Mouse (Mus musculus): ENCODE measurements around the gene Efcab14. TPM values are rescaled to one million over a fixed set of nuclear protein-coding genes. Genes with fewer than 3 reads are reported as not detected.

Gene Efcab14
- total and polyA plus RNA-seq, 3 experiments: 12.9 to 23.0 (median 13.5) TPM

GRCm38 (mm10) chr4:115731588-115732222 lies 5.8 kb upstream of the Efcab14 start:
- H3K27ac ChIP-seq (ENCODE audit: insufficient read depth, low read depth): no peak overlapping the region
- dilution Hi-C loops (cut with MboI; ENCODE audit: extremely low pct_ligation_motif_present, extremely low pct_unique_long_range_greater_than_20kb, low sequenced_read_pairs) (no loop called here), in situ Hi-C loops (cut with MboI; ENCODE audit: low pct_ligation_motif_present, low pct_unique_long_range_greater_than_20kb, low sequenced_read_pairs) (loop anchor here (10.0 kb wide), 2 partner anchors 163 to 223 kb away; partner anchors contain the start of gene 6430628N08Rik)
- no peaks in the 10 kb centered on the region for H3K9me3 ChIP-seq (replicated peaks; ENCODE audit: low read length)
- TF ChIP-seq MEF2A (IDR thresholded peaks at IDR 0.05; ENCODE audit: borderline replicate concordance, low read depth, low read length) (no peak), SMC3 (IDR thresholded peaks at IDR 0.05; ENCODE audit: low read depth, low read length) (peak; percentile 88), ZC3H11A (IDR thresholded peaks at IDR 0.05; ENCODE audit: low read depth, low read length) (peak; percentile 33; the same call in 1 of the 2 replicates), NELFE (IDR thresholded peaks at IDR 0.05; ENCODE audit: low read depth, low read length) (peak; percentile 35; the same call in 1 of the 2 replicates), RAD21 (IDR thresholded peaks at IDR 0.05; ENCODE audit: low read depth, low read length) (peak; percentile 93), BHLHE40 (IDR thresholded peaks at IDR 0.05; ENCODE audit: low read depth, low read length) (no peak), CTCF (conservative IDR thresholded peaks at IDR 0.05 in 1 of 2, IDR thresholded peaks at IDR 0.05 in 1 of 2; ENCODE audit: low read depth in 2 of 2, low read length in 2 of 2) (peak; percentile 70 to 91), SIN3A (IDR thresholded peaks at IDR 0.05; ENCODE audit: low read length) (no peak)
- no peak overlapping the region for H3K4me3 ChIP-seq (replicated peaks in 1 of 3; ENCODE audit: low read depth in 2 of 3, low read length in 2 of 3, poor library complexity in 1 of 3)
- peak; percentile 67 for DNase-seq (ENCODE audit: extremely low read depth)
- peaks cover 46% of the 10 kb centered on the region for H3K27me3 ChIP-seq (replicated peaks)
- no peak overlapping the region for H3K9ac ChIP-seq (ENCODE audit: insufficient read depth, low read depth)
- no peaks in the 10 kb centered on the region for H3K79me2 ChIP-seq (replicated peaks; ENCODE audit: control insufficient read depth, extremely low read depth, insufficient read depth, poor library complexity, severe bottlenecking)
- H3K36me3 ChIP-seq (replicated peaks in 1 of 2; ENCODE audit: control insufficient read depth in 1 of 2, insufficient read depth in 1 of 2, low read length in 1 of 2): no peaks in the 10 kb centered on the region
- H3K4me2 ChIP-seq (ENCODE audit: insufficient read depth, low read depth, poor library complexity, severe bottlenecking): no peak overlapping the region
- H3K4me1 ChIP-seq (ENCODE audit: control insufficient read depth in 1 of 2, insufficient read depth in 2 of 2): peaks cover 0 to 3% of the 10 kb centered on the region in 2 experiments; a peak in 1 of 4 replicates

GRCm38 (mm10) chr4:115732223-115732818 lies 5.2 kb upstream of the Efcab14 start:
- Histone ChIP-seq H3K27ac (ENCODE audit: insufficient read depth, low read depth) (no peak overlapping the region), H3K27me3 (replicated peaks) (peaks cover 40% of the 10 kb centered on the region), H3K36me3 (replicated peaks in 1 of 2; ENCODE audit: control insufficient read depth in 1 of 2, insufficient read depth in 1 of 2, low read length in 1 of 2) (no peaks in the 10 kb centered on the region), H3K4me3 (replicated peaks in 1 of 3; ENCODE audit: low read depth in 2 of 3, low read length in 2 of 3, poor library complexity in 1 of 3) (no peak overlapping the region), H3K4me2 (ENCODE audit: insufficient read depth, low read depth, poor library complexity, severe bottlenecking) (no peak overlapping the region), H3K9ac (ENCODE audit: insufficient read depth, low read depth) (no peak overlapping the region), H3K9me3 (replicated peaks; ENCODE audit: low read length) (no peaks in the 10 kb centered on the region), H3K4me1 (ENCODE audit: control insufficient read depth in 1 of 2, insufficient read depth in 2 of 2) (peaks cover 3 to 4% of the 10 kb centered on the region in 2 experiments; a peak in 1 of 4 replicates), H3K79me2 (replicated peaks; ENCODE audit: control insufficient read depth, extremely low read depth, insufficient read depth, poor library complexity, severe bottlenecking) (no peaks in the 10 kb centered on the region)
- dilution Hi-C loops (cut with MboI; ENCODE audit: extremely low pct_ligation_motif_present, extremely low pct_unique_long_range_greater_than_20kb, low sequenced_read_pairs): no loop called here
- DNase-seq (ENCODE audit: extremely low read depth): no peak
- in situ Hi-C loops (cut with MboI; ENCODE audit: low pct_ligation_motif_present, low pct_unique_long_range_greater_than_20kb, low sequenced_read_pairs): loop anchor here (10.0 kb wide), 2 partner anchors 162 to 222 kb away; partner anchors contain the start of gene 6430628N08Rik
- no peak for TF ChIP-seq IRF4 (IDR thresholded peaks at IDR 0.05; ENCODE audit: low read depth, low read length)
- TF ChIP-seq ZNF384 (IDR thresholded peaks at IDR 0.05; ENCODE audit: low read depth, low read length): no peak
- no peak for TF ChIP-seq CTCF (conservative IDR thresholded peaks at IDR 0.05 in 1 of 2, IDR thresholded peaks at IDR 0.05 in 1 of 2; ENCODE audit: low read depth in 2 of 2, low read length in 2 of 2)
- no peak for TF ChIP-seq CHD2 (IDR thresholded peaks at IDR 0.05; ENCODE audit: low read length)
- no peak for TF ChIP-seq ZKSCAN1 (IDR thresholded peaks at IDR 0.05; ENCODE audit: borderline replicate concordance, low read depth, low read length)
- no peak for TF ChIP-seq TBP (conservative IDR thresholded peaks at IDR 0.05; ENCODE audit: low read depth, low read length)
- no peak for TF ChIP-seq RCOR1 (conservative IDR thresholded peaks at IDR 0.05; ENCODE audit: low read depth, low read length)
- no peak for TF ChIP-seq MAFK (IDR thresholded peaks at IDR 0.05; ENCODE audit: insufficient replicate concordance, low read length)
- TF ChIP-seq ZMIZ1 (IDR thresholded peaks at IDR 0.05; ENCODE audit: low read depth, low read length): no peak
- TF ChIP-seq MEF2A (IDR thresholded peaks at IDR 0.05; ENCODE audit: borderline replicate concordance, low read depth, low read length): no peak
- TF ChIP-seq E2F4 (IDR thresholded peaks at IDR 0.05; ENCODE audit: insufficient replicate concordance, low read depth, low read length): no peak
- no peak for TF ChIP-seq MAZ (IDR thresholded peaks at IDR 0.05; ENCODE audit: low read depth, low read length)
- TF ChIP-seq USF2 (conservative IDR thresholded peaks at IDR 0.05; ENCODE audit: low read depth, low read length): no peak
- no peak for TF ChIP-seq CHD1 (IDR thresholded peaks at IDR 0.05; ENCODE audit: low read depth, low read length)
- TF ChIP-seq MYC (IDR thresholded peaks at IDR 0.05; ENCODE audit: low read depth, low read length): no peak
- no peak for TF ChIP-seq SIN3A (IDR thresholded peaks at IDR 0.05; ENCODE audit: low read length)
- TF ChIP-seq NRF1 (IDR thresholded peaks at IDR 0.05; ENCODE audit: low read depth, low read length): no peak
- TF ChIP-seq GABPA (IDR thresholded peaks at IDR 0.05; ENCODE audit: insufficient replicate concordance, low read depth, low read length): no peak
- no peak for TF ChIP-seq ZC3H11A (IDR thresholded peaks at IDR 0.05; ENCODE audit: low read depth, low read length)

Data from CH12.LX (cell line).